Mouse (Mus musculus): ENCODE measurements around the gene Rgl1.
A peak's percentile ranks its signal among the peaks of the same experiment; 100 is the strongest.
"Not testable (repeated sequence)": the region's sequence is repeated elsewhere in the genome, so short reads cannot be mapped to it uniquely, and the experiment has no call there.

Gene Rgl1

DNA sequence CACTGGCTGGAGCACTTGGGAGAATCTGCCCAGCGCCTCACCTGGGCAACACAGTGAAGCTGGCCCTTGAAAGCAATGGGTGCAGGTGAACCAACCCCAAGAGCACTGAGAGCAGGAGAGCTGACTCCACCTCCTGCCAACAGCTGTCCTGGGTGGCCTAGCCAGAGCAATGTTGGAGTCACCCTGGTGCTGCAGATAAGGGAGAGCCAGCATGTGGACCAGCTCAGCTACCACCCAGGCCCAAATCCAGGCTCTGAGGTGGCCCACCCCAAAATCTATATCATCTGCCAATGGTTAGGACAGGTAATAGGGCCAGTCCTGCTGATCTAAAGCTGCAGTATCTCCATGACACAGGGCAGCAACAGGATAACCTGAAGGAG lies 114.7 kb downstream of the Rgl1 start:
- no peak for DNase-seq

DNA sequence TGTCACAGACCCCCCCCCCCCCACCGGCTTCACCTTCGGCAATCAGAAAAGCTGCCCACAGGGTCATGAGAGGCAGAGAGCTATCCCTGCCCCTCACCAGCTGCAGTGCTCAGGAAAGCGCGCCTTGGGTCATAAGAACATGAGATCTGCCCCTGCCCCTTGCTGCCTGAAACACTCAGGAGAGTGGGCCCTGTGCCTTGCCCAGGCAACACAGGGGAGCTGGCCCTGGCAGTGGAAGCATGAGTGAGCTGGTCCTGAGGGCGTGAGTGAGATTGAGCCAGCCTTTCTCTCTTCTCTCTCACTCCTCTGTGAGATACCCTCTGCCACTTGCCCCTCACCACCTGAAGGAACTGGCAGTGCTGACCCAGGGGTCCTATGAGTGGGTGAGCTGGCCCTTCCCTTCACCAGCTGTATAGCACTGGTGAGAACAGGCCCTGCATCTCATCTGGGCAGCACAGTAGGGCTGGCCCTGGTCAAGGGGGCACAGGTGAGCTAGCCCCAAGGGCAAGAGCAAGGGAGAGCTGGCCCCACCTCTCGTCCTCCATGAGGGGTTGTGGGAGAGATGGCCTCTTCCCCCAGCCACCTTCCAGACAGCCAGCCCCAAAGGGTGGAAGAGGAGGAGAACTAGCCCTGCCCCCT lies 115.2 kb downstream of the Rgl1 start:
- DNase-seq: no peak

DNA sequence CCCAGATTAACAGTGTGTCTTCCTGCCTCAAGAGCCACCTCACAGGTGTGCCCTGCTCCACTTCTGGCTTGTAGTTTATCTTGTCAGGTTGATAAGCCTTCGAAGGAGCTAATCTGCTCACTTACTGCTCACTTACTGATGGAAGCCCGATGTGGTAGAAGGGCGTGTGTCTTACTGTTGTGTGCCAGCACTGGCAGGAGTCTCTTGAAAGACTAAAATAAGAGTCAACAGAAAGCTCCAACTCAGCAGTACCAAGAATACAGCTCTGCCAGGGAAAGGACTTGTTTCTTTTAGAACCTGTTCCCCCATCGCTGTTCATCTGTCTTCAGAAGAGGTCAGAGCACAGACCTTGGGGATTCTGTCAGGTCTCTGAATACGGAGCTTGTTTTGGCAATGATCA lies 118.1 kb downstream of the Rgl1 start:
- DNase-seq: no peak

DNA sequence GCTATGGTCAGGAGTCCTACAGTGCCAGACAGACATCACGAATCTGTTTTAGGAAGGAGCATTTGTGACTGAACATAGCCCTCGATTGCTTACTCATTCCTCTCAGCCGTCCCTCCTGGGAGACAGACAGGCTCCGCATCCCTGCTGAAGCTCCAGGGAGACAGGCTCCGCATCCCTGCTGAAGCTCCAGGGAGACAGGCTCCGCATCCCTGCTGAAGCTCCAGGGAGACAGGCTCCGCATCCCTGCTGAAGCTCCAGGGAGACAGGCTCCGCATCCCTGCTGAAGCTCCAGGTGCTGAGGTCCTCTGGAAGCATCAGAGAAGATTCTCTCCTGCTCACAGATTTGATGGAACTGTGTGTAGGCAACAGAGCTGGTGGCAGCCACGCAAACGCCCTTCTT lies 123.9 kb downstream of the Rgl1 start:
- not testable (repeated sequence) for DNase-seq

- peak; percentile 95 for DNase-seq
Measured at GRCm38 (mm10) chr1:152640195-152640981, 125.8 kb downstream of the Rgl1 start.

DNA sequence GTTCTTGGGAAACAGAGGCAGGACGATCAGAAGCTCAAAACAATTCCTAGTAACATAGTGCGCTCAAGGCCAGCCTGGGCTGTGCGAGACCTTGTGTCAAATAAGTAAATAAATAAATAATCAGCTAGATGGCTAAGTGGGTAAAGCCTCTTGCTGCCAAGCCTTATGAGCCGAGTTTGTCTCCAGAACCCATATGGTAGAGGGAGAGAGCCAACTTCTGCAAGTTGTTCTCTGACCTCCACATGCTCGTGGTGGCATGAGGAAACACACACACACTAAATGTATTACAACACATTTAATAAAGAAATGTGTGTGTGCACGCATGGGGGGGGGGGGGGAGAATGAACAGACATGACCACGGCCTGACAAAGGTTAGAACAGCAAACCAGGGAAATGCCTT lies 126.8 kb downstream of the Rgl1 start:
- no peak for DNase-seq

DNA sequence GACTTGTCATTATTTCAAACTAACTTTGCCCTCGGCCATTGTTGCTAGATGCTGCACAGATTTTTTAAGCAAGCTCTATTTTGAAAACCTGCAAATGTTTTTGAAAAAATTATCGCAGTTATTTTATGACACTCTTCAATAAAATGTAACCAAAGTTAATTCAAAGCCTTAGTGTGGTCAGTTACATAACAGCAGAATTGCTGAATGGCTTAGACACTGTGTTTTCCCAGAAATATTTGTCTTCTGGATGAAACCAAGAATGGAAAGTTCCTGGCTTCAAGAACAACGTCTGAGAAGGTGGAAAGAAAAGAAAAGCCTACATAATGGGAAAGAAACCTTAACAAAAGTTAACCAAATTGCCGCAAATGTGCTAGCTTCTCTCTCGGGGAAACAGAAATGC lies 131.5 kb downstream of the Rgl1 start:
- DNase-seq: no peak

DNA sequence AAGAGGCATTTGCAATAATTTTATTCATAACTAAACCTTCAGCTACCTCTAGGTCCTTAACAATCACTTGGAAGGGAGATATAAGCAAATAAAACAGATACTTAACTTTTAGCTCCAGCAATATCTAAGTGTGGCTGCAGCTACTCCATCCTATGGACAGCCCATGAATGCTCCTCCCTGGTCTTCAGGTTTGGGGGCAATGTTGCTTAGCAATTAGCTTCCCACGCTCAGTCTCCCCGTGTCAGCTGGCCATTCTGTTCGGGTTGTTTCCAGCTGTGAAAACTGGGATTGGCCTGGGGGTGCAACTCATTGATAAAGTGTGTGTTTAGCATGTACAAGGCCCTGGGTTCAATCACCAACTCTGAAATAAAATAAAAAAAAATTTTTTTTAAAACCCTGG lies 136.4 kb downstream of the Rgl1 start:
- DNase-seq: no peak

DNA sequence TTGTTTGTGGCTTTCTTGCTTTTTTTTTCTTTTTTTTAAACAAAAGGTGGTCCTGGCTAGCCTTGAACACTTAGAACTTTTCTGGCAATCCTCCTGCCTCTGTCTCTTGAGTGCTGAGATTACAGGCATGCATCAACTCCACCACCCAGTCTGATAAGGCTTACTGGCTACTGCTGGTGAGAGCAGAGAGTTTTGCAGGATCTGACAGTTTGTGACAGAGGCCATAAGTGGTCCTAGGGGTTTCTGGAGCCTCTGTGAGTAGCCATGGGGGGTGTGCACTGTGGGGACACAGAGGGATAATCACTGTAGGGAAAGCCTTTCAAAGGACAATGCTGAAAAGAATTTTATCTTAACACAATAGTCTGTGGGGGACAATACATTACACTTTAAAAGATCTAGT lies 140.5 kb downstream of the Rgl1 start:
- no peak for DNase-seq

DNA sequence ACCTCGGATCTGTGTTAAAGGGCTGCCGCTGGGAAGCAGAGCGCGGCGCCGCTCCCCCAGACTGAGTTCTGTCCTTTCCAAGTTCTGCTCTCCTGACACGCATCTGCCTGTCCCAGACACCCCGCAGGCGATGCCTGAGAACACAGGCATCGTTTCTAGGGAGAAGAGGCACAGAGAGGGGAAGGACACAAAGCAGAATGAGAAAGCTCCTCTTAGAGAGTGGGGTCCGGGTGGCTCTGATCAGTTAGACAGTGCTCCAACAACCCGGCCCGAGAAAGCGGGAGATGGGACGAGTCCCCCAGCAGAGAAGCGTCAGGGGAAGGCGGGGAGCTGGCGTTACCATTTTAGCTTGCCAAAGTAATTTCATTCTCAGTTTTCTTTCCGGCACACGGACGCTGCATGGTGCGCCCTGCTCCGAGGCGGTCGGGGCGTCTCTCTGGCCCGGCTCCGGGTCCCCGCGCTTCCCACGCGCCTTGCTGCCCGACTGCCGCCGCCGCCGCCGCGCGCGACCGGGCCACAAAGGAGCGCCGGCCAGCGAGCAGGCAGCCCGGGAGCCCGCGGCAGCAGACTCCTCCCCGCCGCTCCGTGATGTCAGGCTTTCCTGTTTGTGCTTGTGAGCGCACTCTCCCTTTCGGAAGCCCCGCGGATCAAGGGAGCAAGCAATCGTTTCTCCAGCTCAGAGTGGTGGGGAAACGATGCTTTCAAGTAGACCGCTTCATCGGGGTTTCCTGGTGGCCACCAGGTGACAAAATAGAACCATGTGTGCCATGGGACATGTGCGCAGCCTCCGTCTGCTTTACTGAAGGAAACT lies 141.3 kb downstream of the Rgl1 start:
- DNase-seq: peak; percentile 39

GRCm38 (mm10) chr1:152623375-152624270 lies 142.5 kb downstream of the Rgl1 start:
- no peak for DNase-seq

DNA sequence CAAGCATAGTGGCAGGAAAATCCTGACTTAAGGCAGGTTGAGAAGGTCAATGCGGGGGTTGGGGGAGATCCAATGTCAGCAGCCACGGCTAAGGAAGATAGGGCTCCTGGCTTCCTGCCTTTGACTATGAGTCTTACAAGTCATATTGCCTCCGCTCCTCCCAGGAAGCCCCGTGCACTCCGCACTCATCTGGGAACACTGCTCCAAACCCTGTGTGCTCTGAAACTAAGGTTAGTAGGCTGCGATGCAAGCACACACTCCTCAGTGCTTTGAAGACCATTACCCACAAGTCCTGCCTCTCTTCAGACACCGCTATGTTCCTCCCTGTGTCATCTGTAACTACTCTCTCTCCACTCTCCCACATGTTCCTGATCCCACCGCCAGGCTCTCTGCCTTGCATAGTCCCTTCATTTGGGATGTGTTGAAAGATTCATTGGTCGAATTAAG lies 143.4 kb downstream of the Rgl1 start:
- no peak for DNase-seq

DNA sequence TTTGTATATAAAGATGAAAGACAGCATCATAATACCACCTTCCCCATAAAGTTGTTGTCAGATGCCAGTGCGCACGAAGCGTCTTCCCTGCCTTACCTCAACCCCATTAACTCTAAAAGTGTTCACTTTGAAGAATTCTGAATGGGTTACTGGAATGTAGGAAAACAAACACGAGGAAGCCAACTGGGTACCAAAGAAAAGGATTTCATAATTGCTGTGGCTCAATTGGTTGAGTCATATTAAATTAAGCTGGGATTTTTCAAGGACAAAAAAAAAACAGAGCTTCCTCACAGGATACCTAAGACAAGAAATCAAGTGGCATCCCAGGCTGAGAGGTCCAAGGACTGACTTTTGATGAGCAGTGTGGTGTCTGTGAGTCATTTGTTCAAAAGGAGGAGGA lies 144.5 kb downstream of the Rgl1 start:
- no peak for DNase-seq

DNA sequence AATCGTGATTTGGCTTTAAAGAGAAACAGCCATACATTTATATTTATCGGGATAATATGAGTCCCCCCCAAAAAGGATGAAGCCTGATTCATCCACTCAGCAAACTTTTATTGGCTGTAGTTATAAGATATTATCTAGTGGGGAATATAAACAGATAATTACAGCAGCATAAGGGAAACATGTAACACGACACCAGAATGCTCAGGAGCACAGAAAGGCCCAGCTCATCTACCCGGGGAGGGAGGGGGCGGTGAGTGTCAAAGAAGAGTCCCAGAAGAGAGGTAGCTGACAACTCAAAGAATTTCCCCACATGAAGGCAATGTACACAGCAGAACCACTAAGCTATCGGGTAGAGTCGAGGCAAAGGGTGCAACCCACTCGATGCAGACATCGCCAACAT lies 146.8 kb downstream of the Rgl1 start:
- DNase-seq: no peak

DNA sequence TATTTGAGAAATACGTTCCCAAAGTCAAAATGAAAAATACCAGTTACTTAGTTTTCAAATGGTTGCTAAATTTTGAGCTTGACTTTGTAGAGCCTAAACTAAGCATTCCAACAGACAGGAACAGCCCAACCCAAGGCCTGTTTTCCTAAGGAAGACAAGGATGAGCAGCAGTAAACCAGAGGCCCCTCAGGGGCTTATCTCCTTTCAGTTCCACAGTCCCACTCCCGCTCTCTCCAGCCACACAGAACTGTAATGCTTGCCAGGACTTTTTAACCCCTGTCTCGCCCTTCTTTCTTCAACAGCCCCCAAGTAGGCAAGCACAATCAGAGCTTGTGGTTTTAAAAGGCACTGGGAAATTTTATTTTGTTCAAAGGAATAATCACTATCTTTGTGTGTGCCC lies 147.3 kb downstream of the Rgl1 start:
- no peak for DNase-seq

- DNase-seq: no peak
Measured at GRCm38 (mm10) chr1:152618381-152618780, 147.8 kb downstream of the Rgl1 start.

GRCm38 (mm10) chr1:152617745-152618342 lies 148.3 kb downstream of the Rgl1 start:
- no peak for DNase-seq

DNA sequence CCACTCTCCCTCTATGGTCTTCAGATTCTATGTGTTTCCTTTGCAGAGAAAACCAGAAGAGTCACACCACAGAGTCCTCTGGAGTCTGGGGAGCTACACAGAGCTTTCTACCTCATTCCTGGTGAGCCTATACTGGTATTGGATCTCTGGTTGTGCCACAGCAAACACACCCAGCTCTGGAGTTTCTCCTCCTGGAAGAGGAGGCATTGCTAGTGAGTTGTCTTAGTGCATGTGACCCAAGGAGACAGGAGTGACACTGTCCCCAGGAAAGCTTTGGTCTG lies 149.4 kb downstream of the Rgl1 start:
- no peak for DNase-seq

- DNase-seq: no peak
Measured at GRCm38 (mm10) chr1:152615987-152616776, 150.0 kb downstream of the Rgl1 start.

DNA sequence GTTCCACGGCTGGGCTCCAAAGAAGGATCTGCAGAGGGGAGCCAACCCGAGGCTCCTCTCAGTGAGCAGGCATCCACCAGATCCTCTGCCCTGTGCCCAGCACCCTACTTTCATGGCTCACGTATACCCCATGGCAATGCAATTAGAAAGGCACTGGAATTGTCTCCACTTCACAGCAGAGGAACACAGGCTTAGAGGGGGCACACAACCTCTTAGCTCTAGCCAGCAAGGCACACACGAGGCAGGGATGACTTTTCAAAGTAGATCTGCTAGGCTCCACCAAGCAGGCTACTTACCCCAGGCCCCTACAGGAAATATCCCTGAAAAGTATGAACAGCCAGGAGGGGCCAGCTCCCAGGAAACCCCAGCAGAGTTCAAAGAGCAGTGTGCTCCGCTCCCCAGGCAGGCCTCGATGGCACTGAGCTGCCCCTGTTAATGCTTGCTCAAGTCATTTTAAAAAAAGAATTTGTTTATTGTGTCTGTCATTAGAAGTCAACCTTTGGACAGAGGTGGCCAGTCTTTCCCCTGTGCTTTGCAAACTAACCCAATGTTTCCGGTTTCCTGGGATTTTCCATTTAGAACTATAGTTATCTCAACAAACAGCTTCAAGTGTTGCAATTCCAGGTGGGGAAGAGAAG lies 151.3 kb downstream of the Rgl1 start:
- DNase-seq: no peak

DNA sequence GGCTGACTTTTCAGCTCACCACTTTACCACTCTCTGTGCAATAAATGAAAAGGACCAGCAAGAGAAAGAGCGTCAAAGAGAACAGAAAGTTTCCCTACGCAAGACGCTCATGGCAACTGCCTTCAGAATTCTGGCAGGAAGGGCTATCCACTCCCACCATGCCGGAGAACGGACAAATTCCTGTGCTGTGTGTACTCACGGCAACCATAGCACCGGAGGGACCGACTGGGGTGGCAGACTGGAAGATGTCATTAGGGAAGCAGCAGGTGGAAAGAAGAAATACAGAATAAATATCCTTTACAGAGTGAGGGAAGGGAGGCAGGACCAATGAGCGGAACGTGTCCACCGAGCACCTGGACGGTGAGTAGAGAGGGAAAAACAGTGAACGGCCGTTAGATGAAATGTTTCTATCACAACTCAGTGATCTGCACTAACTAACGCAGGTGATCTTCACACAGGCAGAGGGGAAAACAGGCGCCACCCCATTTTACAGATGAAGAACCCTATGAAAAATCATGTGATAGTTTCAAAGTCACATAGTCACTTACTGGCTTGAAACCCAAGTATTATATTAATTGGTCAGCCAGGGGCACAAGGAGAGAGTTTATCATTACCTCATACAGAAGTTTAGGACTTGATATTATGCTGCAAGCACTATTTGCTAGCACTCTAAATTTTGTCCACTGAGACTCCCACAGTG lies 152.8 kb downstream of the Rgl1 start:
- no peak for DNase-seq

Measured in cerebellum, adult 8-10 months (tissue).